In the genomic region with DNA sequence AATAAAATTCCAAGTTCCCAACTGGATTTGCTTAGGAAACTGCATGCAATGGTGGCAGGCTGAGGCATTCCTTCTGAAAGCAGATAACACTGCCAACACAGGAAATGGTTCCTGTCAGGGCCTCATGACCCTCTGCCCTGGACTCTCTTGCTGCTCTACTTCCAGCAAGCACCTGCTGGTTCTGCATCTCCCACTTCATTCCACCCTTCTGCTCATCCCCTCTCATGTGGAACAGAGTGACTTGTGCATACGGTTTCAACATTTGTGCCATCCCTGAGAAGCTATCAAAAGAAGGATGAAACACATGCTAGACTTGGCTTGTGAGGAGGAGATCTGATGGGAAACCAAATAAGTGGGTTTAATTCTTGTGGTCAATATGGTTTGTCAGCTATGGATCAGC, we compare ENCODE assay signal across 32 mouse cellular contexts.
A peak's percentile ranks its signal among the peaks of the same experiment; 100 is the strongest.
DNase-seq lines count a peak whose midpoint lies in the region; ATAC-seq and TF ChIP-seq lines count a peak whose summit lies in the region.
"Had no signal": no experiment of that assay in that cellular context is flagged by ENCODE, and none has a peak within 500 bp of the region (broad histone marks: within the 10 kb centered on the region; RNA-seq: fewer than 3 reads in every experiment).

No protein-coding gene starts in this region.

- H3K4me2 ChIP-seq in kidney, embryonic 16.5 days (replicated peaks; ENCODE audit: low read depth, low read length): no peak overlapping the region
- H3K4me2 ChIP-seq: forebrain, embryonic 13.5 days; heart, embryonic 11.5 days; hindbrain, embryonic 12.5 days; intestine, embryonic 15.5 days; liver, embryonic 12.5 days; midbrain, embryonic 12.5 days; neural tube, embryonic 12.5 days had no signal

- no peaks in the 10 kb centered on the region for H3K27me3 ChIP-seq in kidney, embryonic 16.5 days (ENCODE audit: insufficient read depth, low read length)
- H3K27me3 ChIP-seq: forebrain, embryonic 13.5 days; hindbrain, embryonic 12.5 days; intestine, embryonic 15.5 days; liver, embryonic 12.5 days; megakaryocyte, embryonic 14.5 days; midbrain, embryonic 12.5 days; neural tube, embryonic 12.5 days; Patski had no signal

- H3K27ac ChIP-seq in kidney, embryonic 16.5 days (ENCODE audit: low read length): no peak overlapping the region
- H3K27ac ChIP-seq in layer of hippocampus, adult 2 months: peak overlapping the region; percentile 53; the same call in 1 of the 2 replicates
- 0 out of 2 replicates have a peak overlapping the region, but pooled peaks have one; percentile 10 for H3K27ac ChIP-seq in cortical plate, adult 2 months (ENCODE audit: insufficient read depth, low read length)
- H3K27ac ChIP-seq: forebrain, embryonic 13.5 days; hindbrain, embryonic 12.5 days; hindbrain, postnatal 0 days; intestine, embryonic 15.5 days; liver, embryonic 12.5 days; midbrain, embryonic 12.5 days; neural tube, embryonic 12.5 days; stomach, postnatal 0 days had no signal

- 43% methylated on average over 1 of the region's 1 CpGs for WGBS in kidney, embryonic 16.5 days

- no peak for TF ChIP-seq POLR2A in cortical plate, adult 2 months (IDR thresholded peaks at IDR 0.05; ENCODE audit: extremely low read depth, insufficient read depth, low read length)

- no peak overlapping the region for H3K9ac ChIP-seq in kidney, embryonic 16.5 days (replicated peaks; ENCODE audit: low read length)
- H3K9ac ChIP-seq: forebrain, embryonic 13.5 days; hindbrain, embryonic 12.5 days; intestine, embryonic 15.5 days; liver, embryonic 12.5 days; liver, postnatal 0 days; midbrain, embryonic 12.5 days; neural tube, embryonic 12.5 days had no signal

- no peaks in the 10 kb centered on the region for H3K9me3 ChIP-seq in kidney, embryonic 16.5 days (ENCODE audit: low read length)
- H3K9me3 ChIP-seq: forebrain, embryonic 13.5 days; hindbrain, embryonic 12.5 days; intestine, embryonic 15.5 days; liver, embryonic 12.5 days; midbrain, embryonic 12.5 days; neural tube, embryonic 12.5 days had no signal

- no peak for TF ChIP-seq CTCF in layer of hippocampus, adult 2 months (conservative IDR thresholded peaks at IDR 0.05)
- TF ChIP-seq CTCF in cortical plate, adult 2 months (IDR thresholded peaks at IDR 0.05; ENCODE audit: extremely low read depth, insufficient read depth, low read length): no peak

- H3K4me3 ChIP-seq in kidney, embryonic 16.5 days (ENCODE audit: low read length): no peak overlapping the region
- H3K4me3 ChIP-seq in layer of hippocampus, adult 2 months: no peak overlapping the region
- no peak overlapping the region for H3K4me3 ChIP-seq in cortical plate, adult 2 months (ENCODE audit: insufficient read depth, low read length)
- H3K4me3 ChIP-seq: forebrain, embryonic 13.5 days; hindbrain, embryonic 12.5 days; intestine, embryonic 15.5 days; liver, embryonic 12.5 days; megakaryocyte, embryonic 14.5 days; midbrain, embryonic 12.5 days; myocyte; neural tube, embryonic 12.5 days had no signal

- H3K4me1 ChIP-seq in kidney, embryonic 16.5 days (ENCODE audit: insufficient read depth, low read length): no peaks in the 10 kb centered on the region
- peaks cover 1% of the 10 kb centered on the region; the same call in 1 of the 2 replicates for H3K4me1 ChIP-seq in cortical plate, adult 2 months (ENCODE audit: control insufficient read depth, insufficient read depth, low read length)
- H3K4me1 ChIP-seq: forebrain, embryonic 13.5 days; hindbrain, embryonic 12.5 days; intestine, embryonic 15.5 days; liver, embryonic 12.5 days; midbrain, embryonic 12.5 days; neural tube, embryonic 12.5 days had no signal

- H3K36me3 ChIP-seq in kidney, embryonic 16.5 days (ENCODE audit: insufficient read depth, low read length): no peaks in the 10 kb centered on the region
- H3K36me3 ChIP-seq: G1E; hindbrain, embryonic 12.5 days; intestine, embryonic 15.5 days; liver, embryonic 12.5 days; midbrain, embryonic 12.5 days; neural tube, embryonic 12.5 days had no signal

- 0 out of 2 replicates have a peak, but pooled peaks have one; percentile 15 for ATAC-seq in kidney, embryonic 16.5 days (ENCODE audit: low FRiP score, low TSS enrichment)
- ATAC-seq: forebrain, embryonic 13.5 days; hindbrain, postnatal 0 days; intestine, embryonic 15.5 days; liver, embryonic 12.5 days; liver, postnatal 0 days; Patski had no signal

- DNase-seq in cerebellum, postnatal 10 days: peak; percentile 30 to 40
- DNase-seq in cerebellum, adult 11 months: no peak
- DNase-seq in kidney, postnatal 14 days: no peak
- peak in 1 of 2 experiments; percentile 11 for DNase-seq in layer of hippocampus, adult 2 months (ENCODE audit: low spot score in 2 of 2)
- DNase-seq in layer of hippocampus, postnatal 36 days: no peak
- no peak for DNase-seq in B cell, adult 2 months
- DNase-seq: adrenal gland, postnatal 10 days; cerebellum, adult 18-20 months; cerebellum, postnatal 25 days; gastrocnemius, postnatal 36 days; heart, adult 18-20 months; heart, postnatal 36 days; liver, postnatal 0 days; lung, postnatal 36 days; right cerebral cortex, postnatal 4 days; thymus, adult 2 months; thymus, postnatal 36 days had no signal

Comparison
In these comparisons a context has a peak if more than half of its experiments do, and no peak if none do; other contexts are left out.
1. DNase-seq: peak in cerebellum, postnatal 10 days (2 of 2); none in cerebellum, adult 11 months (single experiment), kidney, postnatal 14 days (single experiment), layer of hippocampus, postnatal 36 days (0 of 2) and B cell, adult 2 months (0 of 2).